Mouse (Mus musculus) ES-Bruce4 (cell line): ENCODE data around the gene A330070K13Rik.

Experiments used
- CTCF ChIP-seq: IDR thresholded peaks from one replicate; pipeline ENCODE4 v1.8.1; 2011; ENCODE audit warnings: low read depth, low read length
- EP300 ChIP-seq: IDR thresholded peaks from 2 replicates; pipeline ENCODE4 v1.6.1; 2011; ENCODE audit warnings: low read depth, low read length; ENCODE audit not compliant: insufficient read depth
- POLR2A ChIP-seq: IDR thresholded peaks from one replicate; pipeline ENCODE4 v1.8.1; 2011; ENCODE audit warnings: low read length; ENCODE audit not compliant: insufficient read depth

DNA sequence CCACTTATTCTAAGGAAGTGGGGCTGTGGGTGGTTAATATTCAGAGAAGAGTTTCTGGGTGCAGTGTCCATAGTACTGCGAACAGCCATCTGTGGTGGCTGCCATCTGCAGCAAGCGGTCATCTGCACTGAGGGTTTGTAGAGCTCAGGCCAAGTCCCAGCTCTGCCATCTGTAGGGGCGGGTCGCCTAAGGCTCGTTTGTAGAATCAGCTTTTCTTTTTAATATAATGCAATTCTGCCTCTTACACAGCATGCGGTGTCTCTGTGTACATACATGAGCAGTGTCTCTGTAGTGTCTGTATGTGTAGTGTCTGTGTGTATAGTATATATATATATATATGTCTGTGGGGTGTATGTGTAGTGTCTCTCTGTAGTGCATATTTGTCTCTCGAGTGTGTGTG is 50.9 kb downstream of the A330070K13Rik start:
- no peak for TF ChIP-seq EP300
- TF ChIP-seq POLR2A, result no peak
- TF ChIP-seq CTCF, result no peak
